Mouse (Mus musculus) testis, adult 2 months (tissue): Measurements from ENCODE around the gene Catsperd.

Experiments used
- CTCF ChIP-seq: fragments of 200-500 bp; IDR thresholded peaks from 2 replicates; pipeline ENCODE4 v1.5.1; 2012; ENCODE audit warnings: low read depth, mild to moderate bottlenecking, inconsistent platforms, low read length, moderate library complexity; ENCODE audit not compliant: control insufficient read depth, insufficient read depth, insufficient replicate concordance
- POLR2A ChIP-seq: fragments of 200-500 bp; IDR thresholded peaks from 2 replicates; pipeline ENCODE4 v1.6.1; 2012; ENCODE audit warnings: low read depth, mild to moderate bottlenecking, inconsistent platforms, low read length, moderate library complexity; ENCODE audit not compliant: control insufficient read depth

GRCm38 (mm10) chr17:56654771-56655170 is 26.8 kb downstream of the Catsperd start:
- TF ChIP-seq CTCF (no peak), POLR2A (no peak)
